Mouse (Mus musculus): ENCODE results near the gene Cpsf4. TPM values are rescaled to one million over a fixed set of nuclear protein-coding genes. Genes with fewer than 3 reads are reported as not detected.
"Not testable (repeated sequence)": the region's sequence is repeated elsewhere in the genome, so short reads cannot be mapped to it uniquely, and the experiment has no call there.

Gene Cpsf4
- total RNA-seq, 4 experiments from 2014 or later: 10.0 to 12.4 (median 12.0) TPM

- no peak for DNase-seq (ENCODE audit: low spot score)
Measured at GRCm38 (mm10) chr5:145178461-145178980, 11.5 kb downstream of the Cpsf4 start.

- no peak for DNase-seq (ENCODE audit: low spot score)
Measured at GRCm38 (mm10) chr5:145185244-145185643, 18.2 kb downstream of the Cpsf4 start.

GRCm38 (mm10) chr5:145189416-145189815, 22.4 kb downstream of the Cpsf4 start:
- DNase-seq (ENCODE audit: low spot score): no peak

GRCm38 (mm10) chr5:145190373-145190772, 23.4 kb downstream of the Cpsf4 start:
- DNase-seq (ENCODE audit: low spot score): no peak

GRCm38 (mm10) chr5:145190875-145191798, 24.1 kb downstream of the Cpsf4 start:
- DNase-seq (ENCODE audit: low spot score): peak; percentile 93

GRCm38 (mm10) chr5:145191962-145192361, 24.9 kb downstream of the Cpsf4 start, which contains the start of gene Atp5j2:
Gene Atp5j2, minus strand, starts transcription at chr5:145192062.
- no peak for DNase-seq (ENCODE audit: low spot score)

DNA sequence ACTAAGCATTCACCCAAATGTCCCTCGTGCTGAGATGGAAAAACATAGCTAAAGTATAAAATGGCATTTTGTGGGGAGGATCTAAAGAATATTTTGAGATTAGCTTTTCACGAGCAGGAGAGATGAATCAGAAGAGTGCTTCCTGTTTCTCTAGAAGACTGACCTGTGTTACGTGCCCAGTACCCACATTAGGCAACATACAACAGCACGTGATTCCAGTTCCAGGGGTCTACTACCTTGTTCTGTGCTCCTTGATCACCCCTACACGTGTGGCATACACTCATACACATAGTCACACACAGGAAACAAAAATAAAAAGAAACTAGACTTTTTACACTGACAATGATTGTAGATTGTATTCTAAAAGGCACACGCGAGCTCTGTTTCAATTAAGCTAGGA, 33.4 kb downstream of the Cpsf4 start:
- DNase-seq (ENCODE audit: low spot score): no peak

DNA sequence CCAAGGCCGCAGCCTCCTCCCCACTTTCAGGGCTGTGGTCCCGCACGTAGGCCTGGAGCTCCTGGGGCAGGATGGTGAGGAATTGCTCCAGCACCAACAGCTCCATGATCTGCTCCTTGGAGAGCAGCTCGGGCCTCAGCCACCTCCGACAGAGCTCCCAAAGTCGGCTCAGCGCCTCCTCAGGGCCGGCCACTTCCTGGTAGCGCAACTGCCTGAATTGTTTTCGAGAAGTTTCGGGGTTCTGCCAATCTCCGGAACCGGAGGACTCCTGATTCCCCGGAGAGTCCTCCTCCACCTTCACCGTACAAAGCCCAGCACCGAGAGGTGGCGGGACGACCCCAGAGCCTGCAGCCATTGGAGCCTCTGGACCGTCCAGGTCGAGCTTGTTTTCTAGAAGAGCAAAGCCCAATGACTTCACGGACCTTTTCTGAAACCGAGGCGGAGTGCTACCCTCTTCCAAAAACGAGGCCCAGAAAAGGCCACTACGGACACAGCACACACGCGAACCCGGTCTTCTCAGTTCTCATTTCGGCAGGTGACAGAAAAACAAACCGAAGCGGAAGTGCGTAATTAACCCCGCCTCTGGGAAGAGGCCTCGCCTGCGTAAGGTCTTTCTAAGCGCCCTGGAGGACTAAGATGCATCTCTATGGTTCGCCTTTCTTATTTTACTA, 34.4 kb downstream of the Cpsf4 start, which contains the start of gene Zkscan14:
Gene Zkscan14, minus strand, starts transcription at position 548 of the 671 bp plus-strand sequence.
- peak; percentile 78 for DNase-seq (ENCODE audit: low spot score)

DNA sequence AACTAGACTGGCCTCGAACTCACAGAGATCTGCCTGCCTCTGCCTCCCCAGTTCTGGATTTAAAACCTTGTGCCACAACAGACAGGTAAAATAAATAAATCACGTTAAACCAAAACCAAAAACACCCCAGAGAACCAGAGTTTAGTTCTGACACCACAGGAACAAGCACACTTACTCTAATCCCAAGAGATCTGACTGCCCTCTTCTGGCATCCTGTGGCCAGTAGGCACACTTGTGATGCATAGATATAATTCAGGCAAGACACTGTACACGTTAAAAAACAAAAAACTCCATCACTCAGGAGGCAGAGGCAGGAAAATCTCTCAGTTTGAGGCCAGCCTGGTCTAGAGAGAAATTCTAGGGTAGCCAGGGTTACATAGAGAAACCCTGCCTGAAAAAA, 35.4 kb downstream of the Cpsf4 start:
- DNase-seq (ENCODE audit: low spot score): no peak

- DNase-seq (ENCODE audit: low spot score): peak; percentile 98
Measured at GRCm38 (mm10) chr5:145203936-145204691, 37.1 kb downstream of the Cpsf4 start, which contains the start of gene Zkscan5. Gene Zkscan5, plus strand, starts transcription at chr5:145204562.

- no peak for DNase-seq (ENCODE audit: low spot score)
Measured at GRCm38 (mm10) chr5:145205041-145205440, 38.0 kb downstream of the Cpsf4 start.

DNA sequence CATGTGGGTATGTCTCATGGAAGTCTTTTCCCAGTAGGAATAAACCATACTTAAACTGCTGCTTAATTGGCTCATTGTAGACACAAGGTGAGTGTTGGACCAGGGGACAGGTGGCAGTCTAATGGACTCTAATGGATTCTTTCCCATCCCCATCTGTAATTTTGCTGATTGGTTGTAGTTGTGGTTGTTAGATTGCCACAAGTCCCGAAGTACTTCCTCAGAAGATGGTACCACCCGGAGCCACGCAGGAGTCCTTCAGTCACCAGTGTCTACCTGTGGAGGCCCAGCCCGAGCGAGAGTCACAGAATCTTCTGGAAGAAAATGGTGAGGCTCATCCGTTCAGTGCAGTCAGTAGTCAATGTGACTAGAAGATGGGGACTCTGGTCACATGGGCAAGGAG, 40.4 kb downstream of the Cpsf4 start:
- DNase-seq (ENCODE audit: low spot score): no peak

GRCm38 (mm10) chr5:145207954-145208353, 40.9 kb downstream of the Cpsf4 start:
- no peak for DNase-seq (ENCODE audit: low spot score)

GRCm38 (mm10) chr5:145208391-145208790, 41.4 kb downstream of the Cpsf4 start:
- not testable (repeated sequence) for DNase-seq (ENCODE audit: low spot score)

GRCm38 (mm10) chr5:145211340-145211739, 44.3 kb downstream of the Cpsf4 start:
- no peak for DNase-seq (ENCODE audit: low spot score)

GRCm38 (mm10) chr5:145212216-145212615, 45.2 kb downstream of the Cpsf4 start:
- DNase-seq (ENCODE audit: low spot score): no peak

DNA sequence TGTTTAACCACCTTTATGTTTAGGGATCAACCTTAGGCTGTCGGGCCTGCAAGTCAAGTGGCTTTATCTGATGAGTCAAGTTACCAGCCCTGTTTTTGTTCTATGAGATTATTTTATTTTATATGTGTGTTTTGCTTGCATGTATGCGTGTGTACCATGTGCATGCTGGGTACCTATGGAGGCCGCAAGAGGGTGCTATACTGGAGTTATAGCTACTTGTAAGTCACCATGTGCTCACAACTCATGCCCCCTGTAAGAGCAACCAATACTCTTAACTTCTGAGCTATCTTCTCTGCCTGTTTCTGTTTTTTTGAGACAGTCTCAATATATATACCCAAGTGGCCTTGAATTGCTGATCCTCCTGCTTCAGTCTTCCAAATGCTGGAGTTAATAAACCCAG, 46.5 kb downstream of the Cpsf4 start:
- no peak for DNase-seq (ENCODE audit: low spot score)

DNA sequence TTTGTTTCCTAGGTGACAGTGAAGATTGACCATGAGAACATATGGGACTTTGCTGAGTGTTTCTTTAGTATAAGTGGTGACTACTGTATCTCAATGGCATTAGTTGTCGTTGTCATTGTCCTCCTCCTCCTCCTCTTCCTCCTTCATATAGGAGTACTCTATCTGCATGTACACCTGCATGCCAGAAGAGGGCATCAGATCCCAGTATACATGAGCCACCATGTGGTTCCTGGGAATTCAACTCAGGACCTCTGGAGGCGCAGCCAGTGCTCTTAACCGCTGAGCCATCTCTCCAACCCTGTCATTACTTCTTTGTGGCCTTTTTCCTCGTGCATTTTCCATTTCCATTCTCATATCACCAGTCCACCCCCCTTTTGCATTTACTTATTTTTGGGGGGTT, 47.7 kb downstream of the Cpsf4 start:
- no peak for DNase-seq (ENCODE audit: low spot score)

DNA sequence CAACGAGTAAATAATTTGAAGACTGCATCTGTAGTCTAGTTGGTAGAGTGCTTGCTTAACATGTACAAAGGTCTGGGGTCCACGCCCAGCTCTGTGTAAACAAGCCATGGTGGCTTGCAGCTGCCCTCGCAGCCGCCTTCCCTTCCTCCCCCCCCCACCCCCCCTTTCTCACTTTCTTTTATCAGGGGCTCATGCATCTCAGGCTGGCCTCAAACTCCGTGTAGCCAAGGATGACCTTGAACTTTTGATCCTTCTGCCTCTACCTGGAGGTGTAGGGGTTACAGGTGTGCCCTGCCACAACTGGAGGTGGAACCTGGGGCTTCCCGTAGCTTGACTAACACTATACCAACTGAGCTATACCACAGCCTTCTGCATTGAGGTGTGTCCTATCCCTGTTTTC, 50.7 kb downstream of the Cpsf4 start:
- no peak for DNase-seq (ENCODE audit: low spot score)

DNA sequence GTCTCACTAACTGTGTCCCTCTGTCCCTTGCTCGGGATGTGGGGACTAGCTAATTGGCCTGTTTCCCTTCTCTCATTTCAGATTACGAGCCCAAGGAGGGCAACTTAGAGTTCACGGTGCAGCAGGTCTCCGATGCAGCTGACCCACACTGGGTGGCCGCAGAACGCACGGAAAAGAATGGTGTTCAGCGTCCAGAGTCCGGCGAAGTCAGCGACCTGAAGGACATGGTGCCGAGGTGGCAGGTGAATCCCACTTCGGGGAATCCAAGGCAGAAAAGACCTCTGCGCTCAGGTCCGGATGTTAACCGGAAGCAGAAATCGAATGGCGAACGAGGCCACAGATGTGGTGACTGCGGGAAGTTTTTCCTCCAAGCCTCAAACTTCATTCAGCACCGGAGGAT, 51.2 kb downstream of the Cpsf4 start:
- DNase-seq (ENCODE audit: low spot score): no peak

DNA sequence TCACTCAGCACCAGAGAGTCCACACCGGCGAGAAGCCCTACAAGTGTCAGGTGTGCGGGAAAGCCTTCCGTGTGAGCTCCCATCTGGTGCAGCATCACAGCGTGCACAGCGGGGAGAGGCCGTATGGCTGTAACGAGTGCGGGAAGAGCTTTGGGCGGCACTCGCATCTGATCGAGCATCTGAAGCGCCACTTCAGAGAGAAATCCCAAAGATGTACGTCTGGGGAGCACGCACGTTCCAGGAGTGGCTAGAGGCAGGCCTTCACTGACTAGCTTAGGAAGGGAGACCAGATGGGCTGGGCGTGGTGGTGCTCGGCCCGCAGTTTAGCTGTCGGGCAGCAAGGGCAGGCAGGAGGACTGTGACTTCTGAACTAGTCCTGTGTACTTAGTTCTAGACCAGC, 51.7 kb downstream of the Cpsf4 start:
- no peak for DNase-seq (ENCODE audit: low spot score)

- DNase-seq (ENCODE audit: low spot score): no peak
Measured at GRCm38 (mm10) chr5:145219981-145220380, 53.0 kb downstream of the Cpsf4 start.
